Mouse (Mus musculus) bone marrow macrophage, adult 2 months (primary cell): ENCODE data around the gene Sept9. TPM values are rescaled to one million over a fixed set of nuclear protein-coding genes. Genes with fewer than 3 reads are reported as not detected.
A peak's percentile ranks its signal among the peaks of the same experiment; 100 is the strongest.

Experiments
- H3K27ac ChIP-seq: 2 replicates; pipeline ENCODE4 v1.5.1; 2012; ENCODE audit warnings: low read depth, low read length; ENCODE audit not compliant: insufficient read depth
- H3K4me1 ChIP-seq: 2 replicates; pipeline ENCODE4 v1.6.1; 2012; ENCODE audit warnings: low read length; ENCODE audit not compliant: control insufficient read depth, insufficient read depth
- H3K4me3 ChIP-seq: 2 replicates; pipeline ENCODE4 v1.5.1; 2012; ENCODE audit warnings: mild to moderate bottlenecking, low read length, moderate library complexity; ENCODE audit not compliant: insufficient read depth
- CTCF ChIP-seq: IDR thresholded peaks from 2 replicates; pipeline ENCODE4 v1.5.1; 2012; ENCODE audit warnings: low read depth, mild to moderate bottlenecking, low read length, moderate library complexity
- POLR2A ChIP-seq: IDR thresholded peaks from 2 replicates; pipeline ENCODE4 v1.6.1; 2012; ENCODE audit warnings: mild to moderate bottlenecking, low read depth, low read length, borderline replicate concordance
- polyA plus RNA-seq: library from polyadenylated mRNA; stranded (reverse); fragments of >200 nt; gene quantifications from 2 replicates; pipeline ENCODE4 v1.2.4, GENCODE M21; 2012; ENCODE audit not compliant: missing spikeins, insufficient read depth, insufficient read length

Gene Sept9
- polyA plus RNA-seq, 1 experiment, result 123 TPM

- no peak overlapping the region for H3K27ac ChIP-seq
- H3K4me1 ChIP-seq, result no peaks in the 10 kb centered on the region
- TF ChIP-seq CTCF (no peak), POLR2A (no peak)
- no peak overlapping the region for H3K4me3 ChIP-seq
These were observed 32.1 kb downstream of the Sept9 start for GRCm38 (mm10) chr11:117231551-117231950.

DNA sequence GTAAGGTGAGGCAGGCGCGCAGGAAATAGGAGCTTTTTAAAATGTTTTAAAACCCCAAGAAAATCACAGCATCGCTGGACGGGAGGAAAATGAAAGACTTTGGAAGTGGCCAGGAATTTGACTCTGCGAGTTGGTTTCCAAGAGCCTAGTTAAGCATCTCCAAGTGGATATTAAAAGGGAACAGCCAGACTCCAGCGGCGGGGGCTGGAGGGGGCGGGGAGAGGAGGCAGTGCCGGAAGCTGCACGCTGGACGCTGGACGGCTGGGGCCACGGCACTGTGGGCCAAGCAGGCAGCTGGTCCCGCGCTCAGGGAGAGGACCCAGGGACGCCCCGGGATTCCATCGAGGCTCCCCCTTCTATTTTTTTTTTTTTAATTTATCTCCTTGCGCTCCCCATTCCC, 32.6 kb downstream of the Sept9 start:
- no peak overlapping the region for H3K27ac ChIP-seq
- no peaks in the 10 kb centered on the region for H3K4me1 ChIP-seq
- no peak overlapping the region for H3K4me3 ChIP-seq
- TF ChIP-seq CTCF, result no peak

GRCm38 (mm10) chr11:117232886-117233458, 33.5 kb downstream of the Sept9 start:
- H3K4me3 ChIP-seq, result no peak overlapping the region
- TF ChIP-seq POLR2A (no peak), CTCF (no peak)
- H3K27ac ChIP-seq, result no peak overlapping the region

DNA sequence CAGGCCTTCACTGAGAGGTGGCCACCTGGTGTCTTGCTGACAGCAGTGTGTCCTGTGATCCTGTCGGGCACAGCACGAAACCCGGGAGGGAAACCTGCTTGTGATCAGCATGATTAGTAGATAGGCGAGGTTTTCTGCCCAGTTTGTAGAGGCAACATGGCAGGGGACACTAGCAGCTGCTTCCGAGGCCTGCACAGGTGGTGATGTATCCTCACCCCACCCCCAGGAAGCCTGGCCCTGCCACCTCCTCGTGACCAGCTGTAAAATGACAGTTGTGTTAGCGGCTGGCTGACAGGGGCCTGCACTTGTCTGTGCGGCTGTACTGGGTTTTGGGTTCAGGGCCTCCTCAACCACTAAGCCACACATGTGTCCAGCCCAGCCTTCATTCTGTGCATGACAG, 34.4 kb downstream of the Sept9 start:
- Histone ChIP-seq H3K27ac (no peak overlapping the region), H3K4me3 (no peak overlapping the region), H3K4me1 (no peaks in the 10 kb centered on the region)
- no peak for TF ChIP-seq CTCF
- TF ChIP-seq POLR2A, result no peak

More at GRCm38 (mm10) chr11:117232886-117233458, 33.5 kb downstream of the Sept9 start:
- H3K4me1 ChIP-seq, result no peaks in the 10 kb centered on the region

DNA sequence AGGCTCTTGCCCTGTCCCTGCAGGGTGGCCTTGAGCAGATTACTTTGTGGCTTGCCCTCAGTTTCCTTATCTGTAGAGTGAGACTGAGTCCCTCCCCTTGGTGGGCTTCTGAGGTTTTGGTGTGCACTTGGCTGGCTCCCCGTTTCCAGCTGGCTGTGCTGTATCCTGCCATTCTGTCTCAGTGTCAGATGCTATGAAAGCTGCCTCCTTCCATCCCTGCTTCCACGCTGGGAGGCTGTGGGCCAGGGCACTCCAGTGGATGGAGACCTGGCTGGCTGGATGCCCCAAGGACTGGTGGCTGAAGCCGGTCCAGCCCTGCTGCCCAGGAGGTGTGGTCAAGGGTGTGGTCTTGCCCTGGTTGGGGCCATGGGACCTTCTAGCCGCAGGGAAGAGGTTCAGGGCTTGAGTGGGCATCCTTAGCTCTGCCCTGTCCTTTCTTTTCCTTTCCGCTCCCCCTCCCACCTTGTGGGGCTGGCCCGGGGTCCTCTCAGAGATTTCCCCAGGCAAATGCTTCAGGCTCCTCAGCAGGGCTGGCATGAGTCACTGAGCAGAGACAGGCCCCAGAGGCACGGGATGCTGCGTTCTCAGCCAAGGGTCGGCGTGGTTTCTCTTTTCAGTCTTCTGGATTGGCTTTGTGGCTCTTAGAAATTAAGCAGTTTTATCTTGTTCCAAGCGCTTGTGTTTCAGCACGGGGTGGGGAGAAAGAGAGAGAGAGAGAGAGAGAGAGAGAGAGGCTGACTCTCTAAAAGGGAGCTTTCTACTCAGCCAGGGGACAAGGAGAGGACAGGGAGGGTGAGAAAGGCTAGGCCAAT, 35.8 kb downstream of the Sept9 start:
- TF ChIP-seq POLR2A, result no peak
- no peak for TF ChIP-seq CTCF
- H3K4me3 ChIP-seq, result no peak overlapping the region
- H3K27ac ChIP-seq, result no peak overlapping the region
- H3K4me1 ChIP-seq, result no peaks in the 10 kb centered on the region

GRCm38 (mm10) chr11:117235898-117236459, 36.5 kb downstream of the Sept9 start:
- no peak overlapping the region for H3K27ac ChIP-seq
- no peak for TF ChIP-seq CTCF
- TF ChIP-seq POLR2A, result no peak
- H3K4me1 ChIP-seq, result no peaks in the 10 kb centered on the region
- H3K4me3 ChIP-seq, result no peak overlapping the region

GRCm38 (mm10) chr11:117238169-117238568, 38.7 kb downstream of the Sept9 start:
- Histone ChIP-seq H3K4me3 (no peak overlapping the region), H3K27ac (no peak overlapping the region), H3K4me1 (peaks cover 10% of the 10 kb centered on the region)
- TF ChIP-seq POLR2A, result no peak
- TF ChIP-seq CTCF, result peak; percentile 76

GRCm38 (mm10) chr11:117239617-117240016, 40.2 kb downstream of the Sept9 start:
- TF ChIP-seq POLR2A (no peak), CTCF (no peak)
- Histone ChIP-seq H3K4me3 (no peak overlapping the region), H3K4me1 (peaks cover 14% of the 10 kb centered on the region), H3K27ac (no peak overlapping the region)

DNA sequence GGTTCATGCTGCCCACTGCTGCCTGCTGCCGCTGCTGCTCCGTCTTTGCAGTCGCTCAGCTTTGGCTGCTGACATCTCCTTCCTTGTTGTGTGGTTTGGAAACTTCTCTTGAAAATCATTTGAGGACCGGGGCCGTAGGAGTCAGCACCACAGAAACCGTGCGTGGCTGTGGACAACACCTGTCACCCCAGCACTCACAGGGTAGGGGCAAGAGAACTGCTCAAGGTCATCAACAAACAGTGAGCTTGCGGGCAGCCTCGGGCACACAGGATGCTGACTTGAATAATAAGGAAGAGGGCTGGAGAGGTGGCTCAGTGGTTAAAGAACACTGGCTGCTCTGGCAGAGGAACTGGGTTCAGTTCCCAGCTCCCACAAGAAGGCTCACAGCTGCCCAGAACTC, 40.9 kb downstream of the Sept9 start:
- TF ChIP-seq CTCF (no peak), POLR2A (no peak)
- H3K4me1 ChIP-seq, result peaks cover 16% of the 10 kb centered on the region
- no peak overlapping the region for H3K27ac ChIP-seq

More for the DNA sequence above, 40.9 kb downstream of the Sept9 start:
- H3K4me3 ChIP-seq, result no peak overlapping the region
